Mouse (Mus musculus) layer of hippocampus, adult 2 months (tissue): Measurements from ENCODE around the gene Ric8a. TPM values are rescaled to one million over a fixed set of nuclear protein-coding genes. Genes with fewer than 3 reads are reported as not detected.
A peak's percentile ranks its signal among the peaks of the same experiment; 100 is the strongest.
"Not testable (repeated sequence)": the region's sequence is repeated elsewhere in the genome, so short reads cannot be mapped to it uniquely, and the experiment has no call there.

Experiments used
- DNase-seq, 2 experiments: peaks; one replicate each; pipeline ENCODE4 v3.0.0; 2022; ENCODE audit warnings: low spot score in 2 of 2
- H3K27ac ChIP-seq: fragments of 200-600 bp; 2 replicates; pipeline ENCODE4 v1.8.1; 2022
- H3K4me3 ChIP-seq: fragments of 200-600 bp; 2 replicates; pipeline ENCODE4 v1.8.1; 2022; ENCODE audit warnings: mild to moderate bottlenecking
- CTCF ChIP-seq: fragments of 200-600 bp; conservative IDR thresholded peaks from 2 replicates; pipeline ENCODE4 v1.8.1; 2022; ENCODE audit warnings: antibody characterized with exemption, mild to moderate bottlenecking, moderate library complexity
- total RNA-seq, 2 experiments: library from RNA; stranded (reverse); gene quantifications; 2 replicates each; pipeline ENCODE4 v1.2.3; 2021

Ric8a gene
- total RNA-seq, 2 experiments from 2014 or later, result 78.2 to 82.8 TPM

DNA sequence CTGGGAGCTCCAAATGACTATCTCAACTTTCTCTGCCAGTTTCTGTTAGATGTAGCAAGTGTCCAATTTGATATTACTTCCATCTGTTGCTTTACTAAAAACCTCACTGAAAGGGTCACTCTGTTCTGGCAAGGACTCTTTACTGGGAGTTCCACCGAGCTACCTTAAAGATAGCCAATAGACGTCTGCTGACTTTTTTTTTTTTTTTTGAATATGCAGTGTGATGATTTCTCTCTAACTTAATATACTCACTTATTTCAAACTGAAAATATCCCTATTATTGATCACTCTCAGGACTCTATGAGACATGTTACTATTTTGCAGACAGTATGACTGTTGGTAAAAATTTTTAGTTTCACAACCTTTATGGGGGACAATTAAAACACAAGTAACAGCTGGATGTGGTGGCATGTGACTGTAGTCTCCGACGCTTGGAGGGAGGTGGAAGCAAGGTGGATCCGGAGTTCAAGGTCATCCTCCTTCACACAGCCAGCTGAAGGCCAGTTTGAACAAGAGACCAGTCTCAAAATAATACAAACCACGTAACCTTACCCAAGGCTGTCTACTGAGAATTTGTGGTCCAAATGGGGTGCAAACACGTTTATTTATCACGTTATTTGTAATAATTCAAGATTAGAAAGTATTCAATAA lies 24.2 kb downstream of the Ric8a start:
- Histone ChIP-seq H3K27ac (peak overlapping the region; percentile 95), H3K4me3 (peak overlapping the region; percentile 78)
- no peak for DNase-seq
- TF ChIP-seq CTCF, result no peak

DNA sequence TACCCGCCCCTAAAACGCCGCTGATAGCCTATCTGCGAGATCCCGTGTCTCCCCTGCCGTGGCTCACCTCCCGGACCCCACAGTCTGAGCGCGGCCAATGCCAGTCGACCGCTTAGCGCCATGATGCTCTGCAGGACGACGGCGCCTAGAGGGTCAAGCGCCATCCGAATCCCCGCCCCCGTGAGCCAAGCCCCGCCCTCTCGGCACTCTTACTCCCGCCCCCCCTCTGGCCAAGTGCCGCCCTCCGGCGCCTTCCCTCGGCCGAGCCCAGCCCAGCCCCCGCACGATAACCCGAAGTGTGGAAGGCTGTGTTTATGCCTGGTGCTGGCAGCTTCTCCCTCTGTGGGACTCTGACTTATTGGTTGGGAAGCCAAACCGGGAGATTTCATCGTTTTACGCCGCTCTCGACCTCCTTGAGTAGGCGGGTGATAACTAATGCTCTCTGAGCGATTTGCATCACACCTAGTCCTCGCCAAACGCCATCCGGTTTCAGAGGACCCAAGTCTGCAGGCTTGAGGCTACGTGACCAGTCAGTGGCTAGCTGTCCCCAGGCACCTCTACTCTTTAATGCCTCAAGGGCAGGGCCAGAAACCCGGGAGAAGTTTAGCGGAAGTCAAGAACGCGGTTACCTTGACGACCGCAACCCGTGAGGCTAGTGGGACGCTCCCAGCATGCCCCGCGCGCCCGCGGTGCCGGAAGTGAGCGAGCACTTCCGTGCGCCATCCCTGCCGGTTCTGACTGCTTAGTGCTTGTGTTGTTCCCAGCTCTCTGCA lies 25.1 kb downstream of the Ric8a start, which contains the start of the genes Psmd13 and Sirt3:
Gene Psmd13, plus strand, starts transcription at position 273 of the 773 bp plus-strand sequence.
Gene Sirt3, minus strand, starts transcription at position 614 of the 773 bp plus-strand sequence.
- peak within 1 kb of the TSS; percentile 78 for H3K4me3 ChIP-seq
- peak; percentile 93 for DNase-seq
- no peak for TF ChIP-seq CTCF
- H3K27ac ChIP-seq, result peak within 1 kb of the TSS; percentile 95

DNA sequence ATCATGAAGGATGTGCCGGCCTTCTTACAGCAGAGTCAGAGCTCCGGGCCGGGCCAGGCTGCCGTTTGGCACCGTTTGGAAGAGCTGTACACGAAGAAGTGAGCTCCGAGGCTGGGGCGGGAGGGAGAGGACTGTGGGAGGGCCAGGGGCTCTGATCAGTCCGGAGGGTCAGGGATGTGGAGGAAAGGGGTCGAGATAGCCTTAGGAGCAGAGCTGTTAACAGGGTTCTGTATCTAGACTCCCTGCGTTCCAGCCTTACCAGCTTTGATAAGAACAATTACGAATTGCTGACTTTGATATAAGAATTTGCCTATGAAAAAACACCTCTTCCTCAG lies 25.7 kb downstream of the Ric8a start:
- DNase-seq, result no peak
- no peak for TF ChIP-seq CTCF
- Histone ChIP-seq H3K27ac (peak overlapping the region; percentile 95), H3K4me3 (peak overlapping the region; percentile 78)

DNA sequence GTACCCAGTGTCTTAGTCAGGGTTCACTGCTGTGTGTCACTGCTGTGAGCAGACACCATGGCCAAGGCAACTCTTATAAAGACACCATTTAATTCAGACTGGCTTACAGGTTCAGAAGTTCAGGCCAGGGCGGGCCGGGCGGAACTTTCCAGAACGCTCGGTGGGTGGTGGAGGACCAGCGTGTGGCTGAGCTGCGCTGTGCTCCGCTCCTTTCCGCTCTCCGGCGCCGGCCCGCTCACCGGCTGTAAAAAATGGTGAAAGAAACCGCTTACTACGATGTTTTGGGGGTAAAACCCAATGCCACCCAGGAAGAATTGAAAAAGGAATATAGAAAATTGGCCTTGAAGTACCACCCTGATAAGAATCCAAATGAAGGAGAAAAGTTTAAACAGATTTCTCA lies 33.9 kb downstream of the Ric8a start:
- not testable (repeated sequence) for H3K27ac ChIP-seq, H3K4me3 ChIP-seq, DNase-seq

DNA sequence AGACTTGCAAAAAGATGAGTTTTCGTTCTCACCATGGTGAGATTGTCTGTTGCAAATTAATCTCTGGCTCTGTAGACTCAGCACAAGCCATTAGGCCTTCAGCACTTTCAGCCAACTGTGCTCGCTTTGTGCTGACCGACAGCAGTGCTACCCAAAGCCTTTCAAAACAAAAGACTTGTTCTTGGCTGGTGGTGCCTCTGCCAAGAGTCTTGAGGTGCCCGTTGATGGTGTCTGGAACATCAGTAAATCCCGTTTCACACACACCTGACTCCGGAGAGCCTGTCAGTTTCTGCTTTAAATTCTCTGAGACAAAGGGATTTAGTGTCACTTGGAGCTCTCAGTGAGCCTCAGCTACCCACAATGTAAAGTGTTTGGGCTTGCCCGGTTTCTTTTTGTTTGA lies 37.3 kb downstream of the Ric8a start:
- H3K27ac ChIP-seq, result no peak overlapping the region
- TF ChIP-seq CTCF, result no peak

DNA sequence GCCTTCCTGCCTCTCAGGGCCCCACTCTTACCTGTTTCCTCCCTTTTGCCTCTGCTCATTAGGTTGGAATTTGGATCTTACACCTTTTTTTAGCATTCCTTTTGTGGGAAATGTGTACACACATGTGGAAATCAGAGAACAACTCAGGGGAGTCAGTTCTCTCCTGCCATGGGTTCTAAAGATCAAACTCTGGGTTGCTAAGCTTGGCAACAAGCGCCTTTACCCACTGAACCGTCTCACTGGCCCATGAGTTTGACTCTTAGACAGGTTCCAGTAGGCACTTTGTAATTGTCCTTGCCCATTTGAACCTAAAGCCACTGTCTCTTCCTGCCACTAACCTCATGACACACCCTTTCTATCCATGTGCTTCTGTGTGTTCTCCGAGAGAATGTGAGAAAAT lies 37.9 kb downstream of the Ric8a start:
- H3K4me3 ChIP-seq, result no peak overlapping the region
- H3K27ac ChIP-seq, result no peak overlapping the region
- DNase-seq, result no peak
- TF ChIP-seq CTCF, result no peak

More for the DNA sequence above, 37.3 kb downstream of the Ric8a start:
- H3K4me3 ChIP-seq, result no peak overlapping the region
- no peak for DNase-seq

DNA sequence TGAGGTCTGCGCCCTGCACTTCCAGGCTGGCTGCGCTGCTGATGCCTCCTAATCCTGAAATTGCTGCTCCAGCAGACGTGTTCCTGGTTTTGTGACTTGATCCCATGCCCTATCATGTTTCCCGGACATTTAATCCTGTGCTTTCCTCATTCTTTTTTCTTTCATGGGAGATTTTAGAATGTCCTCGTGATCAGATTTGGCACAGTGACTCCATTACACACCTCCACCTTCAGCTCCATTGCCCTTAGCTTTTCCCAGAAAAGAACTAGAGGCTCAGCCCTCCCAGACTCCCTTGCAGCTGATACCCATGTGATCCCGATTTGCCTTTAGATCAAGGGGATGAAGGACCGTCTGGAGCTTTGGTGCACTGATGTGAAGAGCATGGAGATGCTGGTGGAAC lies 41.1 kb downstream of the Ric8a start:
- TF ChIP-seq CTCF, result no peak
- no peak for DNase-seq
- H3K27ac ChIP-seq, result no peak overlapping the region
- no peak overlapping the region for H3K4me3 ChIP-seq

DNA sequence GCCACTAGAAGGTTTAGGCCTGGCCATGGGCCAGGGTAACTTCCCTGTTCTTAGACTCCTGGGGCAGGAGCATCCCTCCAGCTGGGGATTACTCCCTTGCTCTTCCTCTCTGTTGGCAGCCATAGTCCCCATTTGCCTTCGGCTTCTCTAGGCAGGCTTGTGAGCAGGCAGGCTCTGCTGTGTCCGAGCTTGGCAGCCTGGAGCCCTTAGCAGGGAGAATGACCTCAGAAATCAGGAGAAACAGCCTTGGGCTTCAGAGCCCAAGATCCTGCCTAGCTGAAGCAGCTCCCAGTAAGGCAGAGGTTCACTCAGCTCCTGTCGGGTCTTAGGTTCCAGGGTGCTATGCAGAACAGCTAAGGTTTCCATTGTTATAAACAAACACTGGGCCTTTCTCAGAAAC lies 42.4 kb downstream of the Ric8a start:
- no peak for TF ChIP-seq CTCF

DNA sequence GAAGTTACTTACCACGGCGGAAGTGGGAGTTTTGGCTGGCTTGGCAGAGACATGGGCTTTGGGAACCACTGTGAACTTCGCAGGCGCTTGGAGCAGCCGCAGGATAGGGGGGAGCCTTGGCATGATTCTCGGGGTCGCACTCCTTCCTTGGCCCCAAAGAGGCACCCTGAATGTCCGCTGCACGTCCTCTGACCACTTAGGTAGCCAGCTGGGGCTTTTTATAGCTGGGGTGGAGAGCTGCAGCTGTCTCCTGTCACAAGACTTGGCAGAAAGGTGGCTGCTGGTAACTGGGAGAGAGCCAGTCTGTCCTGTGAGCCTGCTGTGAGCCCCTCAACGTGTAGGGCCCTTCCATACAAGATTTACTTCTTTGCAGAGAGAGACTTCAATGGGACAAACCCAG lies 43.5 kb downstream of the Ric8a start, which contains the start of gene Cox8b:
Gene Cox8b, minus strand, starts transcription at position 227 of the 400 bp plus-strand sequence.
- H3K27ac ChIP-seq, result no peak within 1 kb of the TSS
- no peak for DNase-seq
- H3K4me3 ChIP-seq, result no peak within 1 kb of the TSS
- TF ChIP-seq CTCF, result no peak

More for the DNA sequence above, 42.4 kb downstream of the Ric8a start:
- Histone ChIP-seq H3K4me3 (no peak overlapping the region), H3K27ac (no peak overlapping the region)
- no peak for DNase-seq

DNA sequence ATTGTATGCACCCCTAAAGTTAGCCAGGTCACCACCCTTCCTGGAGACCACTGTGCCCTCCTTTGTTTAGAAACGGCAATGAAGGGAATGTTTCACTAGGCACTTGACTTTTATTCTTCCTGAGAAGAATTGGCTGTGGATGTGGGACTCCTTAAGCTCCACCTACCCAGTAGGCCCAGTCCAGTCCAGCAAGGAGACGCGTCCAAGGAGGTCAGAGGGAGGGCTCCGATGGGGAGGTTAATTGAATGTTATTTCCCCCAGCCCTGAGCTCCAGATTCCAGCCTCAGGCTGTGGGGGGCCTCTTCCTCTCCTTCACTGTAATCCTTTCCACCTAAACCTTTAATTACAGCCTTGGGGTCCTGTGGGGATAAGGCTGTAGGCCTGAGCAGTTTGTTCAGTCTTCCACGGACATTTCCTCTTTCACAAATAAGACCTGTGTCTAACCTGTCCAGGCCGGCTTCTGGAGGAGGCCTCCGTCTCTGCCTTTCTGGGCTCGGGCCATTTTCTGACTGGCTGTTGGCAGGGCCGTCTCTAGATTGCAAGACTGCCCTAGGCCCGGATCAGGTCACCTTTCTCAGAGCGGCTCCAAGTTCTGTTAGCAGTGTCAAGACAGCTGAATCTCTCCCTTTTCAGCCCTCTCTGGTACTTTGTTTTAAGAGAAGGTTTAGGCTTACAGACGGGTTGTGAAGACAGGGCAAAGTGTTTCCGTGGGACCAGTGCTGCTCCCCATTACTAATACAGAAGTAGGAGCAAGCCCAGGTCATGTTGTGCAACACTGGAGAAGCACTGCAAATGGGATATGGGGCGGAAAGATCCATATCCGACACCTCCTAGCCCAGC lies 45.5 kb downstream of the Ric8a start:
- DNase-seq, result no peak
- Histone ChIP-seq H3K4me3 (no peak overlapping the region), H3K27ac (no peak overlapping the region)
- no peak for TF ChIP-seq CTCF

DNA sequence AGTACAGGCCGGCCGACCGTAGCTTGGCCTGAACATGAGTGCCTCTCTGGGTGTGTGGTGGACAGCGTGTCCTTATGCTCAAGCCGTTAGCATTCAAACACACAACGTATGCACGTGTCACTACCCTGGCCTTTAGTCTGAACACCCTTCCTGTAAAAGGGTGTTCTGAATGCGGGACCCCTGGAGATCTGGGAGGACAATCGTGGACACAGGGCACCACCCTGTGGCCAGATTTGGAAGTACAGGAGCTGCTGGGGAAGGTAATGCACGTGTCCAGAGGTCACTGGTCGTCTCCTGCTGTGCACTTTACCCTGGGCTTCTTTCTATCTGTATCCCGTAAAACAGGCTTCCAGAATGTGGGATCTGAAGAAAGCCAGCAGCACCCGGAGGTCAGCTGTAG lies 46.5 kb downstream of the Ric8a start:
- Histone ChIP-seq H3K4me3 (no peak overlapping the region), H3K27ac (no peak overlapping the region)
- TF ChIP-seq CTCF, result peak; percentile 99
- peak; percentile 44 to 86 for DNase-seq

DNA sequence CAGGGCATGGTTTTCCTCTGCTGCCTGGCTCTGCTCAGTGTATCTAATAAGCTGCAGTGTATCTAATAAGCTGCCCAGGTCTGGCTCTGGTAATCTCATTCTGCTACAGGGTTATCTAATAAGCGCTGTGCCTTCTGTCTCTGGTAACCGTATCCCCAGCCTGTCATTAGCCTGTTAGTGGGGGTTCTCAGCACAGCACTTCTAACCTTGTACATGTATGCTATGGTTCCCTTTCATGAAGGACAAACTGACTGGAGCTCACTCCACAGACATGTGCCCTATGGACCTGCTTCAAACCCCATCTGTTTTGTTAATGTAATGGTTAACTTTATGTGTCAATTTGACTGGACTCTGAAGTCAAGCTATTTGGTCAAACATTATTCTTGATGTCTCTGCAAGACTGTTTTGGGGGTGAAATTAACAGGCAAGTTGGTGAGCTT lies 48.9 kb downstream of the Ric8a start:
- DNase-seq, result no peak
- H3K4me3 ChIP-seq, result no peak overlapping the region
- H3K27ac ChIP-seq, result no peak overlapping the region
- TF ChIP-seq CTCF, result no peak

DNA sequence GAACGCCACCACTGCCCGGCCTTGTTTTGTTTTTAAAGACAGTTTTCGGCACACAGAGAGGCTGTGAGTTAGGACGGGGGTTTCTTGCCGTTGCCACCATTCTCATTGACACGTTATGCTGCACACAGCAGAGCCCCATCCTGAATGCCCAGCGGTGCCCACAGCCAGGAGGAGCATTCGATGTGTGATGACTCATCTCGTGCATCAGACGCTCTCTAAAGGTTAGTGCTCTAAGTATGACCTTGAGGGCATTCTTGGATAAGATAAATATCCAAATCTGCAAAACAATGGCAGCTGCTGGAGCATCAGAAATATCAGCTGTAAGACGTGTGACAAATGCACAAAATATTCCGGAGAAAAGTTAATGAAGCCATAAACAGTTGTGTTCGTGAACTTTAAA lies 50.4 kb downstream of the Ric8a start:
- Histone ChIP-seq H3K27ac (no peak overlapping the region), H3K4me3 (no peak overlapping the region)
- no peak for DNase-seq
- no peak for TF ChIP-seq CTCF
